Mouse (Mus musculus) spleen, postnatal 0 days (tissue): ENCODE data around the gene Usp27x. TPM values are rescaled to one million over a fixed set of nuclear protein-coding genes. Genes with fewer than 3 reads are reported as not detected.

Experiments used
- polyA plus RNA-seq: library from polyadenylated mRNA; unstranded; fragments of >200 nt; fragmentation: Nextera tagmentation; extraction: Ambion mirVana; gene quantifications from 2 replicates; pipeline ENCODE4 v1.2.1, GENCODE M21; 2015

The Usp27x gene
- polyA plus RNA-seq, result 0.18 and 0.19 TPM in 2 replicates

DNA sequence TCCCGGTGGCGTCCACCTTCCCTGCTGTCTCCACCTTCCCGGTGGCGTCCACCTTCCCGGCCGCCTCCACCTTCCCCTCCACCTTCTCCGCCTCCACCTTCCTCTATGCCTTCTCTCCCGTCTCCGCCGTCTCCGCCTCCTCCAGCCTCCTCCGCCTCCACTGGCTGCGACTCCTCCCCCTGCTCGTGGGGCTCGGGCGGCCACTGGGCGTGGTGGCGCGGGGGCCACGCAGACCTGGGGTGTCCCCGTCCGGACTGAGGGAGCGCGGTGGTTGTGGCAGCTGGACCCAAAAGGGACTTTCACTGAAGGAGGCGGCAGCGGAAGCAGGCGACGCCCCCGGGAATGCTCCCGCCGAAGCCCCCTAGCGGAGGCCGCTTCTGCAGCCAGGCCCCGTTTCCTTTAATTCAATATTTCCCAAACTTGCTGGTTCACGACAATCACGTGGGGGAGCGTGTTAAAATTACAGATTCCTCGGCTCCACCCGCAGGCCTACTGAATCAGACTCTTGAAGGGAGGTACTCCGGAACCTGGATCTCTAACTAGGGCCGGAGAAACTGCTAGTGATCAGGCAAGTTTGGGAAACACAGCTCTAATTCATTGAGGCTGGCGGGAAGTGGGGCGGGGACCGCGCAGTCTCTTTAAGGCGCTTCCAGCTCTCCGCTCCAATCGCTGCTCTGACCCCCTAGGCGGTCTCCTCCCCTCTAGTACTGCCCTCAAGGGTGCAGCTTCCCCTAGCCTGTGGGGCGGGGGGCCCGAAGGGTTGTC, at the start of gene Usp27x:
Gene Usp27x (minus strand): TSS at position 115 of the 765 bp plus-strand sequence.

Other genes starting within 250 kb of the Usp27x start
- 1.7 and 2.0 TPM in 2 replicates for gene Clcn5, start 56.5 kb downstream of the Usp27x start, polyA plus RNA-seq
- gene Foxp3, start 197.8 kb upstream of the Usp27x start, polyA plus RNA-seq, result not detected in 2 replicates
- 0.25 and 0.29 TPM in 2 replicates for gene Ppp1r3f, start 198.5 kb upstream of the Usp27x start, polyA plus RNA-seq
- 20.3 and 21.9 TPM in 2 replicates for gene Ccdc22, start 229.7 kb upstream of the Usp27x start, polyA plus RNA-seq
- 0.06 and 0.11 TPM in 2 replicates for gene Cacna1f, start 231.3 kb upstream of the Usp27x start, polyA plus RNA-seq